Mouse (Mus musculus): Measurements from ENCODE around the gene Amph. TPM values are rescaled to one million over a fixed set of nuclear protein-coding genes. Genes with fewer than 3 reads are reported as not detected.

Gene Amph
- total and polyA plus RNA-seq, 3 experiments, result 0.94 to 1.3 (median 1.1) TPM

DNA sequence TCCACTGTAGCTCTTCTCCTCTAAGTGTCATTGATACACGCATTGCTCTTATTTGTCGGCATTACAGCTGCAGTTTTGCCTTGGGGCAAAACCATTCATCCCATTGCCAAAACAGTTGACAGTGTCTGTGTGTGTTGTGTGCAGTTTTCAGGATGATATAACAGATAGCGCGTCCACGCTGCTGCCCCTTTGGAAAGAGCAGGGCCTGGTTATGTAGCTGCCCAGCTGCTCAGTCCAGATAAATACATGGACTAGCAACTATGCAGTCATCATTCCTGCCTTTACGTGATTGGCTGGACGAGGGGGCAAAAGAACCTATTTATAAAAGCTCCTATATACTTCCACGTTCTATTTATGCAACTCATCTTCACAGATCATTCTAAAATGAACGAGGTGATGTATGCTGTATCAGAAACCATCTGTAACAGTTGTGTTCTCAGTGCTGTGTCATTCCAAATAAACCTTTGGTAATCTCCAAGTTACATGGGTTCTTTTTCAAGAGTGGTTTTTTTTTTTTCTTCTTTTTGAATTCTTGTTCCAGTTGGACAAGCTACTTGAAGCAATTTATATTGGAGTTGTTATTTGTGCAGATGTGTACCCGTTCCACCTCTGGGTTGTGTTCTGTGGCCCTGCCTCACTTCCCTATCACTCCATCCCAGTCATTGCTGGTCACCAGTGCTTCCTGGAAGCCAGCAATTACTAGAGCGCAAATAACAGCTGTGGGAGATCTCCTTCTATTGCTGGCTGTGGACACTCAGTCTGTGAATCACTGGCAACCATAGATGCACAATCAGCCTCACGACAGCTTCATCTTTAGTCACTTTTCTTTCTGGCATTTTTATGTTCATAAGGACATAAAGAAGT, 202.7 kb downstream of the Amph start:
- Histone ChIP-seq H3K9ac (ENCODE audit: low read depth, low read length) (no peak overlapping the region), H3K4me3 (no peak overlapping the region), H3K27ac (no peak overlapping the region), H3K79me2 (replicated peaks; ENCODE audit: control insufficient read depth, insufficient read depth, low read length) (no peaks in the 10 kb centered on the region), H3K4me1 (ENCODE audit: control insufficient read depth, insufficient read depth, low read length) (no peaks in the 10 kb centered on the region), H3K36me3 (ENCODE audit: control insufficient read depth, insufficient read depth, low read length) (no peaks in the 10 kb centered on the region), H3K27me3 (ENCODE audit: control insufficient read depth, insufficient read depth, low read length) (no peaks in the 10 kb centered on the region)
- 80% methylated on average over 12 of the region's 12 CpGs for WGBS
- TF ChIP-seq POLR2A (IDR thresholded peaks at IDR 0.05; ENCODE audit: insufficient read depth, low read depth, low read length), result no peak
- intact Hi-C loops (cut with DNase I), result no loop called here
- no peak for DNase-seq

DNA sequence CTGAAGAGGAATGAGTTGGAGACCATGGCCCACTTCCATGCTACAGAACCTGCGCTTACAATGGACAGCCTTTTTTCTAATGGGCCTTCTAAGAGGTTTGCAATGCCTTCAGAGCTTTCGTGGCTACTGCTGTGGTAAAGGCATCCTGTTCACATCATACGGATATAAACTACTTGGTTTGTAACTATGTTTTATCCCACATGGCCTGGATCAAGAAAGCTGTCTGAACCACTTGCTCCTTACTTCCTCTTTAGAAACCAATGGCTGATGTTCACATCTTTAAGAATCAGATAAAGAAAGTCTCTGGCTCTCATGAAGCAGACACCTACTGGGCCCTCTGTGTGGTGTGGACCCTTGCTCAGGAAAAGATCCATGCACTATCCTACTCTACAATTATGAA, 204.1 kb downstream of the Amph start:
- no peaks in the 10 kb centered on the region for H3K79me2 ChIP-seq (replicated peaks; ENCODE audit: control insufficient read depth, insufficient read depth, low read length)
- intact Hi-C loops (cut with DNase I), result no loop called here
- no peaks in the 10 kb centered on the region for H3K36me3 ChIP-seq (ENCODE audit: control insufficient read depth, insufficient read depth, low read length)
- H3K27ac ChIP-seq, result no peak overlapping the region
- no peak overlapping the region for H3K4me3 ChIP-seq
- TF ChIP-seq POLR2A (IDR thresholded peaks at IDR 0.05; ENCODE audit: insufficient read depth, low read depth, low read length), result no peak
- no peak for TF ChIP-seq EP300 (IDR thresholded peaks at IDR 0.05; ENCODE audit: insufficient read depth, low read depth, low read length)
- TF ChIP-seq CTCF (IDR thresholded peaks at IDR 0.05), result no peak
- H3K4me1 ChIP-seq (ENCODE audit: control insufficient read depth, insufficient read depth, low read length), result no peaks in the 10 kb centered on the region
- DNase-seq, result no peak
- no peaks in the 10 kb centered on the region for H3K27me3 ChIP-seq (ENCODE audit: control insufficient read depth, insufficient read depth, low read length)
- H3K9ac ChIP-seq (ENCODE audit: low read depth, low read length), result no peak overlapping the region
- WGBS, result 90% methylated on average over 3 of the region's 3 CpGs

DNA sequence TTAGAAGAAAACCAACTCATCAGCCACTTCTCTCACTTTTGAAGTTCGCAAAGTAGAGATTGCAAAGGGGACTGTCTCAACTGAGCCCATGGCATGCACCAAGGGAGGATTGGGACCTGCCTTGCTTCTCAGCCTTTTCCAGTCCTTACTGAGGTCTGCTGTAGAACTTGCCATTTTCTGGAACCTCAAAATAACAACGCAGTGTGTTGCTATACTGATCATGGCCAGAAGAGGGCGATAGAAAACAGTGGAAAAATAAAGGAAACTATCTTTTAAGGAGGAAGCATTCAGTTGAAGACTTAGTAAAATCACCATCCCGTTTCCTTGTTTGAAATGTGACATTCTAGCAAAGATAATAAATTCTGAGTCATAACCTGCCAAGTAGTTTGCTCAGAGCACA, 210.5 kb downstream of the Amph start:
- TF ChIP-seq EP300 (IDR thresholded peaks at IDR 0.05; ENCODE audit: insufficient read depth, low read depth, low read length), result no peak
- no peak for TF ChIP-seq POLR2A (IDR thresholded peaks at IDR 0.05; ENCODE audit: insufficient read depth, low read depth, low read length)
- peak; percentile 84 for TF ChIP-seq CTCF (IDR thresholded peaks at IDR 0.05)
- no peaks in the 10 kb centered on the region for H3K36me3 ChIP-seq (ENCODE audit: control insufficient read depth, insufficient read depth, low read length)
- no peaks in the 10 kb centered on the region for H3K4me1 ChIP-seq (ENCODE audit: control insufficient read depth, insufficient read depth, low read length)
- H3K9ac ChIP-seq (ENCODE audit: low read depth, low read length), result no peak overlapping the region
- intact Hi-C loops (cut with DNase I), result no loop called here
- H3K27me3 ChIP-seq (ENCODE audit: control insufficient read depth, insufficient read depth, low read length), result no peaks in the 10 kb centered on the region
- H3K4me3 ChIP-seq, result no peak overlapping the region
- H3K79me2 ChIP-seq (replicated peaks; ENCODE audit: control insufficient read depth, insufficient read depth, low read length), result no peaks in the 10 kb centered on the region
- WGBS, result 25% methylated on average over 4 of the region's 4 CpGs
- H3K27ac ChIP-seq, result no peak overlapping the region
- DNase-seq, result peak in 1 of 2 experiments; percentile 21

DNA sequence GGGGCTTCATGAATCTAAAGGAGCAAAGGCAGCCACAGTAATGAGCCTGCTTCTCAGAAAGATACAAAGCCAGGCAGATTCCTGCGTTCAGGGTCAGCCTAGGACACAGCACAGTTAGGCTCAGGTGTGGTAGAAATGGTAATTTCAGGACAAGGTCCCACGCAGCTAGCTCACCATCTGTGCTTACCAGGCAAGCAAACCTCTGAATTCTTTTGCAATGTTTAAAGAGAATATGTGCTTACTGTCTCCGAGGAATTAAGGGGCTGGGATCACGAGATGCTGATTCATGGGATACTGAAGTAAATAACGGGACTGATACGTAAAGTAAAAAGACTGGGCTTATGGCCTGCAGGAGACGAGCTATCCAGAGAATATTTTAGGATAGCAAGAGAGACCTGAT, 212.6 kb downstream of the Amph start:
- 65% methylated on average over 7 of the region's 7 CpGs for WGBS
- H3K4me1 ChIP-seq (ENCODE audit: control insufficient read depth, insufficient read depth, low read length), result no peaks in the 10 kb centered on the region
- no peak for TF ChIP-seq CTCF (IDR thresholded peaks at IDR 0.05)
- TF ChIP-seq EP300 (IDR thresholded peaks at IDR 0.05; ENCODE audit: insufficient read depth, low read depth, low read length), result no peak
- no peak for TF ChIP-seq POLR2A (IDR thresholded peaks at IDR 0.05; ENCODE audit: insufficient read depth, low read depth, low read length)
- no peak overlapping the region for H3K4me3 ChIP-seq
- no peak overlapping the region for H3K27ac ChIP-seq
- no peaks in the 10 kb centered on the region for H3K36me3 ChIP-seq (ENCODE audit: control insufficient read depth, insufficient read depth, low read length)
- intact Hi-C loops (cut with DNase I), result loop anchor here (5.0 kb wide), 1 partner anchor 522 kb away; no protein-coding TSS in a partner anchor
- no peaks in the 10 kb centered on the region for H3K27me3 ChIP-seq (ENCODE audit: control insufficient read depth, insufficient read depth, low read length)
- no peaks in the 10 kb centered on the region for H3K79me2 ChIP-seq (replicated peaks; ENCODE audit: control insufficient read depth, insufficient read depth, low read length)
- H3K9ac ChIP-seq (ENCODE audit: low read depth, low read length), result no peak overlapping the region
- no peak for DNase-seq

DNA sequence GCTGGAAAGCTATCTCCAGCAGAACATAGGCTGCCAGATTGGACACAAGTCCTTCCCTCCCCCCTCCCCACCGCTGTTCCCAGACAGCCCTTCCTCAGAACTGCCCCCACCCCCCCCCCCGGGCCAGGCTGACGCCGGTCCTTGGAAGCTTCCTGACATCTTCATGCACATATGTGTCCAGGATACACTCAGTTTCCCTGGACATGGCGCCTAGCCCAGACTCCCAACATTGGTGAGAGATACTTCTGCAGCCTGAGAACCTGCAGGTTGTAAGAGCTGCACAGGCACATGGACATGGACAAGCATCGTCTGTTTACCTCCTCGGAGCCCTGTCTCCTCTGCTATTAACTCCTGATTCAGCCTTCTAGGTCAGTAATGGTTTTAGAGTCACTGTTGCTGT, 213.1 kb downstream of the Amph start:
- TF ChIP-seq CTCF (IDR thresholded peaks at IDR 0.05) (no peak), POLR2A (IDR thresholded peaks at IDR 0.05; ENCODE audit: insufficient read depth, low read depth, low read length) (no peak), EP300 (IDR thresholded peaks at IDR 0.05; ENCODE audit: insufficient read depth, low read depth, low read length) (no peak)
- no peaks in the 10 kb centered on the region for H3K36me3 ChIP-seq (ENCODE audit: control insufficient read depth, insufficient read depth, low read length)
- intact Hi-C loops (cut with DNase I), result loop anchor here (5.0 kb wide), 1 partner anchor 521 kb away; no protein-coding TSS in a partner anchor
- WGBS, result 34% methylated on average over 7 of the region's 7 CpGs
- DNase-seq, result no peak
- no peaks in the 10 kb centered on the region for H3K27me3 ChIP-seq (ENCODE audit: control insufficient read depth, insufficient read depth, low read length)
- no peaks in the 10 kb centered on the region for H3K79me2 ChIP-seq (replicated peaks; ENCODE audit: control insufficient read depth, insufficient read depth, low read length)
- H3K9ac ChIP-seq (ENCODE audit: low read depth, low read length), result no peak overlapping the region
- no peak overlapping the region for H3K4me3 ChIP-seq
- H3K27ac ChIP-seq, result no peak overlapping the region
- no peaks in the 10 kb centered on the region for H3K4me1 ChIP-seq (ENCODE audit: control insufficient read depth, insufficient read depth, low read length)

DNA sequence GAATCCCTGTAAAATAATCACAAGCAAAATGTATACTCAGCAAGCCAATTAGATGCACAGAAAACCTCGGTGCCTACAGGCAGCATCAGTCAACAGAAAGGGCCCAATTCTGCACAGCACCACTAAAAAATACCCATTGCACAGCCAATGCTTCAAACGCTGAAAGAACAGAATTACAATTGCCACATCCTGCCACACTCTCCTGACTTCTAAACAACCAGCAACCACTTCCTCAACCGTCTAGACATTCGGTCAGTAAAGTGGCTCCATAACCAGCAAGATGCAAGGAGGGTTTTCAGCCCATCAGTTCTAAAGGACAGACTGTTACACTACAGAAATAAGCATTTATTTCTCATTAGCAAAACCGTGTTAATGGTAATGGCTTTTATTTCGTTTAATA, 214.1 kb downstream of the Amph start:
- Histone ChIP-seq H3K4me3 (no peak overlapping the region), H3K27me3 (ENCODE audit: control insufficient read depth, insufficient read depth, low read length) (no peaks in the 10 kb centered on the region), H3K36me3 (ENCODE audit: control insufficient read depth, insufficient read depth, low read length) (no peaks in the 10 kb centered on the region), H3K27ac (no peak overlapping the region), H3K79me2 (replicated peaks; ENCODE audit: control insufficient read depth, insufficient read depth, low read length) (no peaks in the 10 kb centered on the region), H3K4me1 (ENCODE audit: control insufficient read depth, insufficient read depth, low read length) (no peaks in the 10 kb centered on the region), H3K9ac (ENCODE audit: low read depth, low read length) (no peak overlapping the region)
- DNase-seq, result no peak
- intact Hi-C loops (cut with DNase I), result loop anchor here (5.0 kb wide), 1 partner anchor 520 kb away; no protein-coding TSS in a partner anchor
- 74% methylated on average over 6 of the region's 6 CpGs for WGBS
- TF ChIP-seq POLR2A (IDR thresholded peaks at IDR 0.05; ENCODE audit: insufficient read depth, low read depth, low read length) (no peak), CTCF (IDR thresholded peaks at IDR 0.05) (no peak), EP300 (IDR thresholded peaks at IDR 0.05; ENCODE audit: insufficient read depth, low read depth, low read length) (no peak)
